Mouse (Mus musculus) forebrain, embryonic 15.5 days (tissue): ENCODE data around the gene Zp3. TPM values are rescaled to one million over a fixed set of nuclear protein-coding genes. Genes with fewer than 3 reads are reported as not detected.

Experiments used
- polyA plus RNA-seq: library from polyadenylated mRNA; unstranded; fragments of >200 nt; fragmentation: Nextera tagmentation; extraction: Ambion mirVana; gene quantifications from 2 replicates; pipeline ENCODE4 v1.2.1, GENCODE M21; 2015

Zp3 gene
- polyA plus RNA-seq, 1 experiment from 2014 or later: not detected

Other genes starting within 250 kb of the Zp3 start
- gene Tmem120a, start 235.7 kb upstream of the Zp3 start, polyA plus RNA-seq: 74.9 and 80.7 TPM in 2 replicates
- 0.34 TPM in 2 replicates for gene Styxl1, start 201.7 kb upstream of the Zp3 start, polyA plus RNA-seq
- 554 and 557 TPM in 2 replicates for gene Mdh2, start 201.6 kb upstream of the Zp3 start, polyA plus RNA-seq
- 56.0 and 61.2 TPM in 2 replicates for gene Srrm3, start 173.2 kb upstream of the Zp3 start, polyA plus RNA-seq
- gene Hspb1, start 92.2 kb upstream of the Zp3 start, polyA plus RNA-seq: 6.2 and 6.5 TPM in 2 replicates
- gene Ywhag, start 45.5 kb upstream of the Zp3 start, polyA plus RNA-seq: 664 and 720 TPM in 2 replicates
- 0.87 and 1.2 TPM in 2 replicates for gene Ssc4d, start 5.6 kb upstream of the Zp3 start, polyA plus RNA-seq
- 26.6 and 27.6 TPM in 2 replicates for gene Dtx2, start 14.7 kb downstream of the Zp3 start, polyA plus RNA-seq
- gene Upk3b, start 58.4 kb downstream of the Zp3 start, polyA plus RNA-seq: not detected in 2 replicates
- not detected in 2 replicates for gene Upk3bl, start 74.4 kb downstream of the Zp3 start, polyA plus RNA-seq
- gene Rasa4, start 103.8 kb downstream of the Zp3 start, polyA plus RNA-seq: 6.0 and 6.3 TPM in 2 replicates
- 230 and 234 TPM in 2 replicates for gene Polr2j, start 136.5 kb downstream of the Zp3 start, polyA plus RNA-seq
- 36.8 and 36.9 TPM in 2 replicates for gene Lrwd1, start 156.0 kb downstream of the Zp3 start, polyA plus RNA-seq
- 18.4 and 19.5 TPM in 2 replicates for gene Alkbh4, start 156.0 kb downstream of the Zp3 start, polyA plus RNA-seq
- 35.0 and 39.1 TPM in 2 replicates for gene Orai2, start 190.6 kb downstream of the Zp3 start, polyA plus RNA-seq
- 58.5 and 65.9 TPM in 2 replicates for gene Prkrip1, start 218.9 kb downstream of the Zp3 start, polyA plus RNA-seq